Mouse (Mus musculus) heart, adult 2 months (tissue): ENCODE measurements around the gene Txlna. TPM values are rescaled to one million over a fixed set of nuclear protein-coding genes. Genes with fewer than 3 reads are reported as not detected.

Source experiments
- DNase-seq, 2 experiments: peaks; one replicate each; pipeline ENCODE4 v3.0.0; 2021
- H3K27ac ChIP-seq: fragments of 200-600 bp; 2 replicates; pipeline ENCODE4 v1.8.1; 2022
- H3K27me3 ChIP-seq: fragments of 200-500 bp; 2 replicates; pipeline ENCODE4 v1.6.1; 2012; ENCODE audit warnings: mild to moderate bottlenecking, low read length, inconsistent platforms, mixed read lengths; ENCODE audit not compliant: control insufficient read depth, insufficient read depth
- H3K36me3 ChIP-seq: fragments of 200-500 bp; 2 replicates; pipeline ENCODE4 v1.6.1; 2012; ENCODE audit warnings: low read length, inconsistent platforms; ENCODE audit not compliant: control insufficient read depth, insufficient read depth
- H3K4me1 ChIP-seq: fragments of 200-500 bp; 2 replicates; pipeline ENCODE4 v1.6.1; 2011; ENCODE audit warnings: low read length; ENCODE audit not compliant: control insufficient read depth, insufficient read depth
- H3K4me3 ChIP-seq: fragments of 200-600 bp; 2 replicates; pipeline ENCODE4 v1.8.1; 2022
- H3K79me2 ChIP-seq: fragments of 200-500 bp; replicated peaks from 2 replicates; pipeline ENCODE4 v1.6.1; 2012; ENCODE audit warnings: mild to moderate bottlenecking, inconsistent platforms, low read length, moderate library complexity, mixed read lengths; ENCODE audit not compliant: control insufficient read depth, insufficient read depth
- H3K9ac ChIP-seq: fragments of 200-500 bp; 2 replicates; pipeline ENCODE4 v1.6.1; 2012; ENCODE audit warnings: low read depth, mild to moderate bottlenecking, control low read depth, inconsistent platforms, low read length, mixed read lengths
- CTCF ChIP-seq: fragments of 200-600 bp; IDR thresholded peaks from 2 replicates; pipeline ENCODE4 v1.8.1; 2022; ENCODE audit warnings: antibody characterized with exemption, mild to moderate bottlenecking, moderate library complexity
- EP300 ChIP-seq: fragments of 200-500 bp; IDR thresholded peaks from 2 replicates; pipeline ENCODE4 v1.6.1; 2011; ENCODE audit warnings: low read depth, low read length, control low read depth; ENCODE audit not compliant: insufficient read depth
- POLR2A ChIP-seq: fragments of 200-500 bp; IDR thresholded peaks from 2 replicates; pipeline ENCODE4 v1.6.1; 2011; ENCODE audit warnings: mild to moderate bottlenecking, low read depth, low read length, control low read depth; ENCODE audit not compliant: insufficient read depth
- WGBS: fragments of 180-500 bp; shearing (Covaris S2); methylation state at CpG from one replicate; pipeline ENCODE4 v1.1.7; 2018; 5-methylcytosine and 5-hydroxymethylcytosine counted together
- intact Hi-C: fragments of 180-260 bp; cut with DNase I; formaldehyde crosslinking; loops from one replicate; pipeline ENCODE4 v1.15.1; 2025
- polyA plus RNA-seq: library from polyadenylated mRNA; depleted of rRNA; stranded (reverse); fragments of >200 nt; gene quantifications from 2 replicates; pipeline ENCODE4 v1.2.3, GENCODE M21; 2012
- total RNA-seq, 2 experiments: library from RNA; stranded (reverse); gene quantifications; 2 replicates each; pipeline ENCODE4 v1.2.3; 2021

The Txlna gene
- total and polyA plus RNA-seq, 3 experiments = 13.7 to 27.2 (median 25.6) TPM

DNA sequence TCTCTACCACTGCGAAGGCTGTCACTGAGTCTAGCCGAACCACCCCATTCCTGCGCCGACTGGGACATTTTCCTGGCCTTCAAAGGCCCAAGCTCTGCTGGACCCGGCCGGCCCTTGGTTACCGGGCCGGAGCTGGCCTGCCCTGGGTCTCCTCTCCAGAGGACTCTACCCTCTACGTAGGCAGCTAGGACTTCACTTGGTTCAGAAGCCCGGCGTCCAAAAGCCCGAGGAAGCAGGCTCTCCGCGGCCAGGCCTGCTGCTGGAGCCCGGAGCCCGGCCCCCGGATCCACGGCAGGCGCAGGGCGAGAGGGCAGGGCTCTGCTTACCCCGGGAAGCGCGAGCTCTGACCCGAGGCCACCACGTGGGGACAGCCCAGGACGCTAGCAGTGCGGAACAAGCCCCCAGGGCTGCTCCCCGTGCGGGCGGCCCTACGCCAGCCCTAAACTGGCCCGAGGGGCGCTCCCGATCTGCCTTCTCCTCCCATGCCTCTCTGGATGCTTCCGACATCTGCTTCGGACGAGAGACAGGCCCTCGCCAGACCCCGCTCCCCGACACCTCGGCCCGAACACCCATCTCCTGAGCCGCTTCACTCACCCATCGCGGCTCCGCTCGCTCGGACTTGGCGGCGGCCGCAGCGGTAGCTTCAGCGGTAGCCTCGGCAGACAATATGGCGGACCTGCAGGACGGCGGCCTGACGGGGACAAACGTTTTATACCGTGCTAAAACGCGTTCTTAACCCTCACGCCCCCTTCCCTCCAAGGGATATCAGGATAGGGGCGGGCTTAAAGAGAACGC is 31.4 kb upstream of the Txlna start, which contains the start of gene Kpna6:
Gene Kpna6, minus strand, starts transcription at position 685 of the 795 bp plus-strand sequence.
- Histone ChIP-seq H3K9ac (peak within 1 kb of the TSS; percentile 91), H3K27ac (peak within 1 kb of the TSS; percentile 89), H3K4me3 (peak within 1 kb of the TSS; percentile 85), H3K36me3 (peaks cover 5% of the 10 kb centered on the region; the same call in 1 of the 2 replicates), H3K79me2 (no peaks in the 10 kb centered on the region), H3K4me1 (peaks cover 3% of the 10 kb centered on the region; the same call in 1 of the 2 replicates), H3K27me3 (no peaks in the 10 kb centered on the region)
- WGBS = under 1% methylated on average over 65 of the region's 65 CpGs
- intact Hi-C loops = loop anchor here (1.0 to 2.0 kb wide), 2 partner anchors 24 to 71 kb away; partner anchors contain the start of genes Khdrbs1 and Tmem39b
- DNase-seq = peak; percentile 93 to 96
- TF ChIP-seq EP300 = peak; percentile 78; the same call in 1 of the 2 replicates
- no peak for TF ChIP-seq CTCF
- TF ChIP-seq POLR2A = peak; percentile 36; the same call in 1 of the 2 replicates

DNA sequence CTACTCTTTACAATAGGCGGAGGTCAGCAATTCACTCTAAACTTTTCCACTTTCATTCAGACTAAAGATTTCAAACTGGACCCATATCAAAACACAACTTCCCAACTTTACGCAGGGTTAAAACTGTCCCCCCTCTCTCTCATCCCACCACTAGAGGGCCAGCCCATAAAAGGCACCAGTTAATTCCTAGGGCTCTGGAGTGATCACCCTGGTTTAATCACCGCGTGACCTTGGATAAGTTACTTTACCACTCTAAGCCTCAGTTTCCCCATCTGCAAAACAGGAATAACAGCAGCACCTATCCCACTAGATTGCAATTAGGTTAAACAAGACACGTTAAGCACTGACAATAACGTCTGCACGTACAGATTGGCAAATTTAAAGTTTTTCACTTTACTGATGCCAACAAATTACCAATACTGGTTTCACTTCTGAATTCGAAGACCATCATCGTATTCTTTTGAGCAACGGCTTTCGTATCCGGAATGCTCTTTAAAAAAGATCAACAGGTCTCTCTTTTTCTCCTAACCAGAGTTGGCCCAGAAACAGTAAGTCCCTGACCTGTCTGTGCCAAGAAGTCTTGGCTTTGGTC is 30.7 kb upstream of the Txlna start:
- H3K27me3 ChIP-seq = no peaks in the 10 kb centered on the region
- 3% methylated on average over 12 of the region's 12 CpGs for WGBS
- H3K4me3 ChIP-seq = peak overlapping the region; percentile 85
- H3K4me1 ChIP-seq = peaks cover 3% of the 10 kb centered on the region; the same call in 1 of the 2 replicates
- peaks cover 5% of the 10 kb centered on the region; the same call in 1 of the 2 replicates for H3K36me3 ChIP-seq
- intact Hi-C loops = loop anchor here (1.0 to 2.0 kb wide), 3 partner anchors 25 to 71 kb away; partner anchors contain the start of genes Khdrbs1 and Tmem39b
- TF ChIP-seq CTCF (peak; percentile 90), POLR2A (no peak)
- peak overlapping the region; percentile 91 for H3K9ac ChIP-seq
- peaks cover 2% of the 10 kb centered on the region; the same call in 1 of the 2 replicates for H3K79me2 ChIP-seq
- H3K27ac ChIP-seq = peak overlapping the region; percentile 89
- DNase-seq = peak; percentile 46 to 49

DNA sequence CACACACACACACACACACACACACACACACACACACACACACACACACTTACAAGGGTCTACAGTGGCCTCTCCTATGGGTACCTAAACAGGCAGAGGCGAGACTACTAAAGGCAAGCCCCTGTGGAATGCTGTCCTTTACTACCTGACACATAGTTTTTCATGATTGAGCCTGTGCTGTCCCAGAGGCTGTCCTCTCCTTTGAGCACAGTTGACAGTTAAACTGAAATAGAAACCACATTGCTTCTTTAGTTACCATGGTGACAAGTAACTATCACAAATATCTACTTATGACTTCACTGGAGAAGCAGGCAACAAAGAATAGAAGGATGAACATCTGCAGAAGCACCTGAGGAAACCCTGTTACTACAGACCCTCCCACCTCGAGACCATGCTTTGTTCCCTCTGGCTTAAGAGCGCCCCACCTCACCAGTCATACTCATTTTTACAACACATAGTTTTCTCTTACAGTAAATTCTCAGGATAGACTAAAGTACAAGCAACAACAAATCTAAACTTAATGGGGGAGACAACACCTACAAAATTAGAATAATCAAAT is 21.5 kb upstream of the Txlna start:
- no peaks in the 10 kb centered on the region for H3K27me3 ChIP-seq
- H3K36me3 ChIP-seq = peaks cover 2% of the 10 kb centered on the region
- no peaks in the 10 kb centered on the region for H3K4me1 ChIP-seq
- no peak overlapping the region for H3K27ac ChIP-seq
- intact Hi-C loops = no loop called here
- H3K4me3 ChIP-seq = no peak overlapping the region
- H3K79me2 ChIP-seq = peaks cover 2% of the 10 kb centered on the region; the same call in 1 of the 2 replicates
- no peak overlapping the region for H3K9ac ChIP-seq
- 85% methylated on average over 3 of the region's 3 CpGs for WGBS
- DNase-seq = no peak
- TF ChIP-seq CTCF (no peak), EP300 (no peak)

DNA sequence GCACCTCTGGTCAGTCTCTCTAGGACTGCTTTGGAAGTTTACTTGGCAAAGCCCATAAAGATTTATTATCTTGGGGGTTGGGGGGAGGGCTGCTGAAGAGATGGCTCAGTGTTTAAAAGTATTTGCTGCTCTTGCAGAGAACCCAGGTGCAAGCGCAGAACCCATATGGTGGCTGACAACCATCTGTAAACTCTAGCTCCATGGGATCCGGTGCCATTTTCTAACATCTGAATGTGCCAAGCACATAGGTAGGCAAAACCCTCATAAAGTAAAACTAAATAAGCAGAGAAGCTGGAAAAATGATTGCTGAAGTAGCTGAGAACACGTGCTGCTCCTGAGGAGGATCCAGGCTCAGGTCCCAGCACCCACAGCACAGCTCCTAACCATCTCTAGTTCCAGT is 20.7 kb upstream of the Txlna start:
- intact Hi-C loops = no loop called here
- H3K9ac ChIP-seq = no peak overlapping the region
- WGBS = 93% methylated on average over 3 of the region's 3 CpGs
- peaks cover 2% of the 10 kb centered on the region for H3K36me3 ChIP-seq
- no peaks in the 10 kb centered on the region for H3K4me1 ChIP-seq
- TF ChIP-seq CTCF (no peak), POLR2A (no peak), EP300 (no peak)
- no peaks in the 10 kb centered on the region for H3K27me3 ChIP-seq
- no peak overlapping the region for H3K27ac ChIP-seq
- DNase-seq = no peak
- no peak overlapping the region for H3K4me3 ChIP-seq
- H3K79me2 ChIP-seq = no peaks in the 10 kb centered on the region

DNA sequence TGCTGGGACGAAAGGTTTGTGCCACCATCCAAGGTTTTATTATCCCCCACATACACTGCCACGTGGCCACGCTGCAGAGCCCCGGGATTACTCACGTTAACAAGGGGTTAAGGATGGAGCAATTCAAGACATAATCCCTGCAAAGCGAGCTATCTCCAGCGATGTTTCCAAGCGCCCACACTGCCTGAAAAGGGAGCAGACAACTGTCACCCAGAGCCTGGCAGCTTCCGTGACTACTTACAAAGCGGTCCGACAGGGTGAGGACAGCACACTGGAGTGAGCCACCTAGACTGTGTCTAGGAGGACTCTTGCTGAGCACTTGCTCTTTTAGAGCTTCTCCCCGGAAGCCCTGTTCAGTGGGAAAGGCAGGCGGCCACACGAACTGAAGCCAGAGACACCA is 13.9 kb upstream of the Txlna start:
- 90% methylated on average over 14 of the region's 14 CpGs for WGBS
- Histone ChIP-seq H3K27ac (no peak overlapping the region), H3K4me1 (no peaks in the 10 kb centered on the region), H3K36me3 (peaks cover 3% of the 10 kb centered on the region; the same call in 1 of the 2 replicates), H3K9ac (no peak overlapping the region), H3K79me2 (no peaks in the 10 kb centered on the region), H3K4me3 (no peak overlapping the region), H3K27me3 (no peaks in the 10 kb centered on the region)
- no peak for DNase-seq
- no peak for TF ChIP-seq CTCF
- no peak for TF ChIP-seq EP300
- intact Hi-C loops = no loop called here
